Mouse (Mus musculus) mesoderm, embryonic 11.5 days (tissue): Measurements from ENCODE around the gene Rab3gap2.

ENCODE experiments used
- DNase-seq: peaks from one replicate; pipeline ENCODE4 v3.0.0-alpha.2; 2012; ENCODE audit warnings: low read depth, low spot score

Gene Rab3gap2

DNA sequence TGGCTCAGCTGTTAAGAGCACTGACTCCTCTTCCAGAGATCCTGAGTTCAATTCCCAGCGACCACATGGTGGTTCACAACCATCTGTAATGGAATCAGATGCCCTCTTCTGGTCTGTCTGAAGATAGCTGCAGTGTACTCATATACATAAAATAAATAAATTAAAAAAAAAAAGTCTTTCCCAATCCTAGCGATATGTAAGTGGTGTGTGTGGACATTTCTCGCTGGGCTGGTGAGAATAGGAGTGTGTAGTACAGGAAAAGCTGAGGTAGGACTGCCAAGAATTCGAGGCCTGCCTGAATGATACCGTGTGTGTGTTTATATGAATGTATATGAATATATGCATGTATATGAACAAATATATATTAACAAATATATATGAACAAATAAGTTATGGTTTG lies 127.4 kb downstream of the Rab3gap2 start:
- no peak for DNase-seq

GRCm38 (mm10) chr1:185331983-185332430 lies 128.1 kb downstream of the Rab3gap2 start, which contains the start of gene Bpnt1:
Gene Bpnt1, plus strand, starts transcription at chr1:185332149.
- peak; percentile 93 for DNase-seq

GRCm38 (mm10) chr1:185333651-185334050 lies 129.7 kb downstream of the Rab3gap2 start:
- DNase-seq, result no peak

- no peak for DNase-seq
These were observed 130.2 kb downstream of the Rab3gap2 start for GRCm38 (mm10) chr1:185334136-185334535.

- no peak for DNase-seq
These were observed 131.4 kb downstream of the Rab3gap2 start for GRCm38 (mm10) chr1:185335231-185335765.
